In genomic region chr10:26773541-26773940, GRCm38 (mm10) we compare ENCODE assay signal across 8 mouse cellular contexts. TPM values are rescaled to one million over a fixed set of nuclear protein-coding genes. Genes with fewer than 3 reads are reported as not detected.
DNase-seq lines count a peak whose midpoint lies in the region; ATAC-seq and TF ChIP-seq lines count a peak whose summit lies in the region.

No protein-coding gene starts in this region.

- no peaks in the 10 kb centered on the region for H3K36me3 ChIP-seq in forebrain, embryonic 13.5 days (ENCODE audit: poor library complexity, severe bottlenecking)
- no peaks in the 10 kb centered on the region for H3K36me3 ChIP-seq in kidney, embryonic 16.5 days (ENCODE audit: insufficient read depth, low read length)
- H3K36me3 ChIP-seq in midbrain, postnatal 0 days (ENCODE audit: insufficient read depth, low read length) = no peaks in the 10 kb centered on the region

- 10% methylated on average over 5 of the region's 5 CpGs for WGBS in forebrain, embryonic 13.5 days
- 40% methylated on average over 5 of the region's 5 CpGs for WGBS in kidney, embryonic 16.5 days
- 21% methylated on average over 5 of the region's 5 CpGs for WGBS in midbrain, postnatal 0 days

- H3K9ac ChIP-seq in forebrain, embryonic 13.5 days = 0 out of 2 replicates have a peak overlapping the region, but pooled peaks have one; percentile 67
- H3K9ac ChIP-seq in kidney, embryonic 16.5 days (replicated peaks; ENCODE audit: low read length) = peak overlapping the region; percentile 66
- 0 out of 2 replicates have a peak overlapping the region, but pooled peaks have one; percentile 51 for H3K9ac ChIP-seq in midbrain, postnatal 0 days (replicated peaks; ENCODE audit: low read length, poor library complexity, severe bottlenecking)

- peak; percentile 24 for DNase-seq in kidney, adult 11 months
- DNase-seq in kidney, postnatal 10 days = no peak
- no peak for DNase-seq in midbrain, postnatal 0 days (ENCODE audit: low spot score)
- DNase-seq in spleen, postnatal 14 days (ENCODE audit: low spot score in 2 of 2) = no peak
- no peak for DNase-seq in layer of hippocampus, postnatal 25 days (ENCODE audit: extremely low spot score in 1 of 2, low spot score in 1 of 2)
- no peak for DNase-seq in spleen, postnatal 4 days (ENCODE audit: low spot score in 2 of 2)

- ATAC-seq in forebrain, embryonic 13.5 days = no peak
- ATAC-seq in kidney, embryonic 16.5 days (ENCODE audit: low FRiP score, low TSS enrichment) = no peak
- ATAC-seq in midbrain, postnatal 0 days (ENCODE audit: low FRiP score) = no peak

- peak overlapping the region; percentile 87 for H3K4me2 ChIP-seq in forebrain, embryonic 13.5 days
- H3K4me2 ChIP-seq in kidney, embryonic 16.5 days (replicated peaks; ENCODE audit: low read depth, low read length) = peak overlapping the region; percentile 59
- H3K4me2 ChIP-seq in midbrain, postnatal 0 days (ENCODE audit: low read depth, low read length, poor library complexity, severe bottlenecking) = peak overlapping the region; percentile 63

- TF ChIP-seq CTCF in midbrain, postnatal 0 days (IDR thresholded peaks at IDR 0.05) = no peak

- H3K27ac ChIP-seq in forebrain, embryonic 13.5 days = peak overlapping the region; percentile 86; the same call in 1 of the 2 replicates
- peak overlapping the region; percentile 97 for H3K27ac ChIP-seq in kidney, embryonic 16.5 days (ENCODE audit: low read length)
- peak overlapping the region; percentile 80 for H3K27ac ChIP-seq in midbrain, postnatal 0 days (ENCODE audit: low read depth, low read length)

- H3K27me3 ChIP-seq in forebrain, embryonic 13.5 days = no peaks in the 10 kb centered on the region
- H3K27me3 ChIP-seq in kidney, embryonic 16.5 days (ENCODE audit: insufficient read depth, low read length) = no peaks in the 10 kb centered on the region
- H3K27me3 ChIP-seq in midbrain, postnatal 0 days (ENCODE audit: insufficient read depth, low read length) = no peaks in the 10 kb centered on the region

- H3K4me1 ChIP-seq in forebrain, embryonic 13.5 days = peaks cover 18% of the 10 kb centered on the region
- H3K4me1 ChIP-seq in kidney, embryonic 16.5 days (ENCODE audit: insufficient read depth, low read length) = peaks cover 19% of the 10 kb centered on the region
- peaks cover 4% of the 10 kb centered on the region; the same call in 1 of the 2 replicates for H3K4me1 ChIP-seq in midbrain, postnatal 0 days (ENCODE audit: insufficient read depth, low read length)

- H3K9me3 ChIP-seq in forebrain, embryonic 13.5 days (replicated peaks) = no peaks in the 10 kb centered on the region
- no peaks in the 10 kb centered on the region for H3K9me3 ChIP-seq in kidney, embryonic 16.5 days (ENCODE audit: low read length)
- H3K9me3 ChIP-seq in midbrain, postnatal 0 days (ENCODE audit: low read length) = no peaks in the 10 kb centered on the region

- H3K4me3 ChIP-seq in forebrain, embryonic 13.5 days = peak overlapping the region; percentile 55
- peak overlapping the region; percentile 52 for H3K4me3 ChIP-seq in kidney, embryonic 16.5 days (ENCODE audit: low read length)
- peak overlapping the region; percentile 54 for H3K4me3 ChIP-seq in midbrain, postnatal 0 days (ENCODE audit: low read depth, low read length)

RNA-seq across cellular contexts. Expression of gene Arhgap18, which starts 20.3 kb away (rescaled TPM):
- polyA plus RNA-seq in forebrain, embryonic 13.5 days (2015; fragmentation: Nextera tagmentation; extraction: Ambion mirVana) = 20.3 and 22.5 TPM in 2 replicates
- polyA plus RNA-seq in kidney, embryonic 16.5 days (2015; fragmentation: Nextera tagmentation; extraction: Ambion mirVana) = 41.5 and 49.3 TPM in 2 replicates
- 9.8 and 11.5 TPM in 2 replicates for total RNA-seq in midbrain, postnatal 0 days (2014; rRNA removed)
- 5.2 and 8.7 TPM in 2 replicates for polyA plus RNA-seq in midbrain, postnatal 0 days (2015; fragmentation: Nextera tagmentation; extraction: Ambion mirVana)
- 1 to 10 TPM; 4.6 to 5.4 TPM for total RNA-seq in layer of hippocampus, postnatal 25 days (2021)
